Mouse (Mus musculus) CD4-positive helper T cell, adult 2 months (primary cell): ENCODE data around the gene Ngb.

Experiments
- DNase-seq: peaks from one replicate; pipeline ENCODE4 v3.0.0-alpha.2; 2012; ENCODE audit warnings: low read depth, missing footprints, low spot score

Ngb gene

GRCm38 (mm10) chr12:87091916-87092315 is 10.4 kb downstream of the Ngb start:
- no peak for DNase-seq

GRCm38 (mm10) chr12:87089701-87090100 is 12.6 kb downstream of the Ngb start:
- no peak for DNase-seq

- DNase-seq: no peak
Observed at GRCm38 (mm10) chr12:87089255-87089654, 13.1 kb downstream of the Ngb start.

GRCm38 (mm10) chr12:87088331-87088730 is 14.0 kb downstream of the Ngb start:
- DNase-seq: peak; percentile 16

- no peak for DNase-seq
Observed at GRCm38 (mm10) chr12:87087236-87087635, 15.1 kb downstream of the Ngb start.

- DNase-seq: no peak
Observed at GRCm38 (mm10) chr12:87082797-87083196, 19.5 kb downstream of the Ngb start.

GRCm38 (mm10) chr12:87076610-87077009 is 25.7 kb downstream of the Ngb start:
- DNase-seq: no peak

- no peak for DNase-seq
Observed at GRCm38 (mm10) chr12:87070520-87070919, 31.8 kb downstream of the Ngb start.

- DNase-seq: no peak
Observed at GRCm38 (mm10) chr12:87066429-87066828, 35.9 kb downstream of the Ngb start.

GRCm38 (mm10) chr12:87065446-87065845 is 36.9 kb downstream of the Ngb start:
- DNase-seq: no peak

- DNase-seq: no peak
Observed at GRCm38 (mm10) chr12:87057066-87057465, 45.3 kb downstream of the Ngb start.

- DNase-seq: no peak
Observed at GRCm38 (mm10) chr12:87054873-87055272, 47.5 kb downstream of the Ngb start.

GRCm38 (mm10) chr12:87052661-87053321 is 49.5 kb downstream of the Ngb start:
- DNase-seq: peak; percentile 49

- no peak for DNase-seq
Observed at GRCm38 (mm10) chr12:87047536-87047935, 54.8 kb downstream of the Ngb start.
